Mouse (Mus musculus) effector memory CD4-positive, alpha-beta T cell, adult 5 months (primary cell): ENCODE data around the gene Lgals7. TPM values are rescaled to one million over a fixed set of nuclear protein-coding genes. Genes with fewer than 3 reads are reported as not detected.

ENCODE experiments used
- polyA plus RNA-seq: library from polyadenylated mRNA; unstranded; fragments of 100-300 nt; shearing (Covaris generic); gene quantifications from one replicate; pipeline ENCODE4 v1.2.1, GENCODE M21; 2017

Gene Lgals7
- 4.6 TPM for polyA plus RNA-seq

GRCm38 (mm10) chr7:28863540-28863939 lies at the start of gene Lgals7:
Lgals7 (plus strand) TSS chr7:28863853.

GRCm38 (mm10) chr7:28824941-28825685 lies 38.5 kb upstream of the Lgals7 start, which contains the start of gene Ech1:
Ech1 (plus strand) TSS chr7:28825217.

DNA sequence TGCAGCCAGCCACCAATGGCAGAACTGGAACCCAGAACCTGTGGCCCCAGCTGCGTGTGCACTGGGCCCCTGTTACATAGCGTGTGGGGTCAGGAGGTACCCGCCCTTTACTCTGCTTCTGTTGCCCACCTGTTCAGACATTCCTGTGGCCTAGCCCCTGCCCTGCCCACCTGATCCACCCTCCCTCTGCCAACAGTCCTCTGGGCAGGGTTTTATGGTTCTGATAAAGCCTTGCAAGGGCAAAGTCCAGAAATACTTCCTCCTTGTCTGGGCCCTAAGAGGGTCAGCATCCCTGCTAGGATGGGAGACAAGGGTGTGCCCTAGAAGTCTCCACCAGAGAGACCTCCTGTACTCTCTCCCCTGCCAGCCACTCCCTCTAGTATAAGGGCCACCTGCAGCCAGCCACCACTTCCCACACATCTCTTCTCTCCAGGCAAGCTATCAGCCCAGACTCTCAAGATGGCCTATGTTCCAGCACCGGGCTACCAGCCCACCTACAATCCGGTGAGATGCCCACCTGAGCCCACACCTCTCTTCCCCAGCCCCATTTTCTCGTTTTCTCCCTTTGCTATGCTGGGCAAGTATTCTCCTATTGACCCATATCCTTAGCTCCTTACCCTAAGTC lies 29.8 kb upstream of the Lgals7 start, which contains the start of gene Lgals4:
TSS of gene Lgals4 (plus strand) at position 132 of the 625 bp plus-strand sequence.

GRCm38 (mm10) chr7:28881199-28881598 lies 17.5 kb downstream of the Lgals7 start, which contains the start of gene Capn12:
Capn12 (plus strand) TSS chr7:28881422.

Other genes starting within 250 kb of the Lgals7 start
- not detected for gene Acp7, start 232.5 kb upstream of the Lgals7 start, polyA plus RNA-seq
- 2.8 TPM for gene Fbxo27, start 171.0 kb upstream of the Lgals7 start, polyA plus RNA-seq
- 6.0 TPM for gene Fbxo17, start 147.0 kb upstream of the Lgals7 start, polyA plus RNA-seq
- 37.6 TPM for gene Mrps12, start 122.0 kb upstream of the Lgals7 start, polyA plus RNA-seq
- 20.6 TPM for gene Sars2, start 121.9 kb upstream of the Lgals7 start, polyA plus RNA-seq
- gene Ccer2, start 107.7 kb upstream of the Lgals7 start, polyA plus RNA-seq: not detected
- gene Sirt2, start 97.1 kb upstream of the Lgals7 start, polyA plus RNA-seq: 71.7 TPM
- 222 TPM for gene Nfkbib, start 96.3 kb upstream of the Lgals7 start, polyA plus RNA-seq
- 258 TPM for gene Rinl, start 74.9 kb upstream of the Lgals7 start, polyA plus RNA-seq
- 333 TPM for gene Hnrnpl, start 55.3 kb upstream of the Lgals7 start, polyA plus RNA-seq
- 121 TPM for gene Ech1, start 38.6 kb upstream of the Lgals7 start, polyA plus RNA-seq
- 17.6 TPM for gene Lgals4, start 30.0 kb upstream of the Lgals7 start, polyA plus RNA-seq
- not detected for gene Capn12, start 17.6 kb downstream of the Lgals7 start, polyA plus RNA-seq
- 263 TPM for gene Actn4, start 98.5 kb downstream of the Lgals7 start, polyA plus RNA-seq
- 292 TPM for gene Eif3k, start 118.0 kb downstream of the Lgals7 start, polyA plus RNA-seq
- 137 TPM for gene Map4k1, start 118.2 kb downstream of the Lgals7 start, polyA plus RNA-seq